Comparison of ENCODE assay signal across 21 mouse cellular contexts in the genomic region with DNA sequence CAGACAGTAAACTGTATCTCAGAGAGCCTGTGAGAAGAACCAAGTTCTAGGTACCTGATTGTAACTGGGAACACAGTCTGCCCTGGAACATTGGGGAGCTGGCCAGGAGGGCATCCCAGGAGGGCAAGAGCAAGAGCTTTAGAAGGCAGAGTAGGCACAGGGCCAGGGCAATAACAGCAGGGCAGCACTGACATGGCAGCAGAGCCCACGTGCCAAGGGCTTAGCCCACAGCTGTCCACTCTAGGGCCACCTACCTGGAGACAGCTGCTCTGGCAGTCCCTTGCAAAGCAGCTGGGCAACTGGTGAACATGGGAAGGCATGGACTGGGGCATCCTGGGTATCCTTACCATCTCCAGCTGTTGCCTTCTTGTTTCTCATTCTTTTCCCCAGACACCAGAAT. TPM values are rescaled to one million over a fixed set of nuclear protein-coding genes. Genes with fewer than 3 reads are reported as not detected.
DNase-seq lines count a peak whose midpoint lies in the region; ATAC-seq lines count a peak whose summit lies in the region.
"Had no signal": no experiment of that assay in that cellular context is flagged by ENCODE, and none has a peak within 500 bp of the region (broad histone marks: within the 10 kb centered on the region; RNA-seq: fewer than 3 reads in every experiment).

No protein-coding gene starts in this region.

- H3K9me3 ChIP-seq in embryonic facial prominence, embryonic 14.5 days (ENCODE audit: control insufficient read depth, low read length), result no peaks in the 10 kb centered on the region
- H3K9me3 ChIP-seq: heart, embryonic 13.5 days; liver, embryonic 15.5 days; lung, embryonic 15.5 days had no signal

- no peak overlapping the region for H3K9ac ChIP-seq in embryonic facial prominence, embryonic 14.5 days (ENCODE audit: low read depth, low read length)
- H3K9ac ChIP-seq: forebrain, postnatal 0 days; heart, embryonic 13.5 days; hindbrain, embryonic 14.5 days; liver, embryonic 15.5 days; lung, embryonic 15.5 days had no signal

- H3K4me3 ChIP-seq in embryonic facial prominence, embryonic 14.5 days (ENCODE audit: low read depth, low read length), result no peak overlapping the region
- H3K4me3 ChIP-seq: heart, adult 2 months; heart, embryonic 13.5 days; liver, embryonic 15.5 days; lung, embryonic 15.5 days had no signal

- DNase-seq in adrenal gland, postnatal 14 days, result peak; percentile 77
- DNase-seq in adrenal gland, adult 2 months, result no peak
- peak; percentile 56 for DNase-seq in gastrocnemius, postnatal 10 days
- no peak for DNase-seq in gastrocnemius, adult 18-20 months (ENCODE audit: low spot score)
- DNase-seq in left cerebral cortex, postnatal 4 days, result peak; percentile 71
- DNase-seq in left cerebral cortex, adult 9 months (ENCODE audit: low spot score in 2 of 2), result no peak
- DNase-seq in embryonic facial prominence, embryonic 14.5 days (ENCODE audit: low spot score), result peak; percentile 64
- no peak for DNase-seq in right cerebral cortex, adult 2 months (ENCODE audit: low spot score in 2 of 2)
- DNase-seq: forebrain, postnatal 0 days; kidney, adult 9 months; kidney, postnatal 14 days; liver; thymus, adult 2 months; thymus, postnatal 4 days had no signal

- no peak for ATAC-seq in embryonic facial prominence, embryonic 14.5 days (ENCODE audit: low read depth)
- ATAC-seq: forebrain, postnatal 0 days; midbrain, embryonic 16.5 days; Patski had no signal

- intact Hi-C loops in left cerebral cortex, postnatal 4 days (cut with DNase I), result no loop called here

- 83% methylated on average over 1 of the region's 1 CpGs for WGBS in embryonic facial prominence, embryonic 14.5 days

- H3K4me2 ChIP-seq in embryonic facial prominence, embryonic 14.5 days (ENCODE audit: low read depth, low read length), result no peak overlapping the region
- H3K4me2 ChIP-seq: heart, embryonic 13.5 days; hindbrain, embryonic 14.5 days; liver, embryonic 15.5 days; lung, embryonic 15.5 days had no signal

- peaks cover 51% of the 10 kb centered on the region for H3K36me3 ChIP-seq in embryonic facial prominence, embryonic 14.5 days (ENCODE audit: control insufficient read depth, insufficient read depth, low read length)
- H3K36me3 ChIP-seq: liver, embryonic 15.5 days had no signal

- H3K27ac ChIP-seq in embryonic facial prominence, embryonic 14.5 days (replicated peaks; ENCODE audit: low read depth, low read length), result no peak overlapping the region
- H3K27ac ChIP-seq: heart, adult 2 months; hindbrain, embryonic 14.5 days; liver, embryonic 15.5 days; lung, embryonic 15.5 days had no signal

- peaks cover 41% of the 10 kb centered on the region for H3K4me1 ChIP-seq in embryonic facial prominence, embryonic 14.5 days (ENCODE audit: control insufficient read depth, insufficient read depth, low read length)

- H3K27me3 ChIP-seq in embryonic facial prominence, embryonic 14.5 days (replicated peaks; ENCODE audit: control insufficient read depth, insufficient read depth, low read length), result no peaks in the 10 kb centered on the region
- H3K27me3 ChIP-seq: heart, embryonic 13.5 days; liver, embryonic 15.5 days; lung, embryonic 15.5 days; Patski had no signal

RNA-seq across cellular contexts. Expression of gene Plxna1, which starts 14.6 kb away (rescaled TPM):
- 60.2 and 68.8 TPM in 2 replicates for total RNA-seq in adrenal gland, postnatal 14 days (2021)
- total RNA-seq in adrenal gland, adult 2 months (2021), result 100 to 1,000 TPM in 1 of 2 experiments, 10 to 100 TPM in 1; 56.1 to 127 TPM
- 71.8 and 101 TPM in 2 replicates for polyA plus RNA-seq in adrenal gland, adult 2 months (2012; rRNA removed)
- total RNA-seq in gastrocnemius, postnatal 10 days (2021), result 10 to 100 TPM; 44.1 to 54.4 TPM
- 10 to 100 TPM; 12.2 to 12.4 TPM for total RNA-seq in gastrocnemius, adult 18-20 months (2021)
- total RNA-seq in left cerebral cortex, postnatal 4 days (2021), result 100 to 1,000 TPM; 188 to 193 TPM
- polyA plus RNA-seq in embryonic facial prominence, embryonic 14.5 days (2014; fragmentation: Nextera tagmentation; extraction: Ambion mirVana), result 31.7 and 31.8 TPM in 2 replicates

Comparison
In these comparisons a context has a peak if more than half of its experiments do, and no peak if none do; other contexts are left out.
1. DNase-seq: peak in adrenal gland, postnatal 14 days (single experiment), gastrocnemius, postnatal 10 days (single experiment), left cerebral cortex, postnatal 4 days (single experiment) and embryonic facial prominence, embryonic 14.5 days (single experiment); none in adrenal gland, adult 2 months (single experiment), gastrocnemius, adult 18-20 months (single experiment), left cerebral cortex, adult 9 months (0 of 2) and right cerebral cortex, adult 2 months (0 of 2).